Mouse (Mus musculus) liver, adult 2 months (tissue): ENCODE measurements at regions not wholly inside any gene's neighbourhood (a gene's known extent, or its start where the extent isn't known, plus 50 kb on each side); places are given as distances from the start of the nearest gene placed in this dataset.

Experiments
- CTCF ChIP-seq: fragments of 200-500 bp; IDR thresholded peaks from 2 replicates; pipeline ENCODE4 v1.5.1; 2011; ENCODE audit warnings: low read depth, low read length, control low read depth
- POLR2A ChIP-seq: fragments of 200-500 bp; IDR thresholded peaks from 2 replicates; pipeline ENCODE4 v1.6.1; 2011; ENCODE audit warnings: low read length, control low read depth; ENCODE audit not compliant: insufficient read depth; ENCODE audit errors: extremely low read depth

GRCm38 (mm10) chr4:8938948-8939411 is 700.1 kb upstream of the Car8 start:
- TF ChIP-seq CTCF = no peak
- no peak for TF ChIP-seq POLR2A
